Mouse (Mus musculus): ENCODE data around the gene Iqsec1. TPM values are rescaled to one million over a fixed set of nuclear protein-coding genes. Genes with fewer than 3 reads are reported as not detected.
A peak's percentile ranks its signal among the peaks of the same experiment; 100 is the strongest.

Iqsec1 gene
- total and polyA plus RNA-seq, 3 experiments = 17.0 to 90.4 (median 83.5) TPM

DNA sequence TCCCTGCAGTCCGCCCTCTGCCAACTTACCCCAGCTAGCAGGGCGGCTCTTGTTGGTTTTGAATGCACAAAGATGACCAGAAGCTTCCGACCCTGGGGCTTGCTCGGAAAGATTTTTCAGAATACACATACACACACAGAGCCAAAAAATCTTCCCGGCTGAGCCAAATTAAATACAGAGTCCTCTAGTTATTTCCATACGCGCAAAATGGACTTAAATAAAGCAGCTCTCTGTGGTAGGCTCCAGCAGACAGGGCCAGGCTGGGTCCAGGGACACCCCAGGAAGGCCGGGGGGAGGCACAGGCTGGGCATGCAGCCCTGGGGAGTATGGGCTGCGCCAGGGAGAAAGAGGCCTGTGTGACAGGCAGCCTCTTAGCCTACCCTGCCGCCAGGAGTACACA is 282.0 kb downstream of the Iqsec1 start:
- H3K4me1 ChIP-seq (ENCODE audit: control insufficient read depth in 1 of 2, insufficient read depth in 2 of 2) = peaks cover 4 to 93% of the 10 kb centered on the region in 2 experiments
- in situ Hi-C loops (cut with MboI; ENCODE audit: low pct_ligation_motif_present, low pct_unique_long_range_greater_than_20kb, low sequenced_read_pairs) (no loop called here), dilution Hi-C loops (cut with MboI; ENCODE audit: extremely low pct_ligation_motif_present, extremely low pct_unique_long_range_greater_than_20kb, low sequenced_read_pairs) (no loop called here)

DNA sequence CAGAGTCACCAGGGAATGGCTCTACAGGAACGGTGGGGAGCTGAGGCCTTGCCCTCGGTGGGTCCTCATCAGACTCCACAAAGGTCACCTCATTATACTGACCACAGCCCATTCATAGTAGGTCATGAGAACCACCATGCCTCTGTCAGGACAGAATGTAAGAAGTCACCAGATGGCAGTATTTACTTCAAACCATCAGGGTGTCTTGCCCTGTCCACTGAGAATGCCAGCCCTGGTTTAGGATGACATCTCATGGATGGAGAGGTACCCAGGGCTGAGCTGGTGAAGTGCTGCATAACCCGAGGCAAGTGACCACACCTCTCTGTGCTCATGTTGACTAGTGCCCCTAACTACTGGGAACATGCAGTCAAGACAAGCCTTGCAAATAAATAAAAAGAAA is 282.7 kb downstream of the Iqsec1 start:
- Histone ChIP-seq H3K4me1 (ENCODE audit: control insufficient read depth in 1 of 2, insufficient read depth in 2 of 2) (peaks cover 4 to 93% of the 10 kb centered on the region in 2 experiments), H3K9me3 (replicated peaks; ENCODE audit: low read length) (no peaks in the 10 kb centered on the region), H3K27ac (ENCODE audit: insufficient read depth, low read depth) (no peak overlapping the region), H3K9ac (ENCODE audit: insufficient read depth, low read depth) (no peak overlapping the region), H3K36me3 (replicated peaks in 1 of 2; ENCODE audit: control insufficient read depth in 1 of 2, insufficient read depth in 1 of 2, low read length in 1 of 2) (peaks cover 14 to 97% of the 10 kb centered on the region in 2 experiments), H3K4me3 (replicated peaks in 1 of 3; ENCODE audit: low read depth in 2 of 3, low read length in 2 of 3, poor library complexity in 1 of 3) (no peak overlapping the region), H3K4me2 (ENCODE audit: insufficient read depth, low read depth, poor library complexity, severe bottlenecking) (no peak overlapping the region), H3K27me3 (replicated peaks) (no peaks in the 10 kb centered on the region), H3K79me2 (replicated peaks; ENCODE audit: control insufficient read depth, extremely low read depth, insufficient read depth, poor library complexity, severe bottlenecking) (peaks cover 57% of the 10 kb centered on the region)
- TF ChIP-seq USF2 (conservative IDR thresholded peaks at IDR 0.05; ENCODE audit: low read depth, low read length) (no peak), CTCF (conservative IDR thresholded peaks at IDR 0.05 in 1 of 2, IDR thresholded peaks at IDR 0.05 in 1 of 2; ENCODE audit: low read depth in 2 of 2, low read length in 2 of 2) (peak in 1 of 2 experiments; percentile 7; a peak in 1 of 4 replicates)
- DNase-seq (ENCODE audit: extremely low read depth) = no peak
- dilution Hi-C loops (cut with MboI; ENCODE audit: extremely low pct_ligation_motif_present, extremely low pct_unique_long_range_greater_than_20kb, low sequenced_read_pairs) = no loop called here
- in situ Hi-C loops (cut with MboI; ENCODE audit: low pct_ligation_motif_present, low pct_unique_long_range_greater_than_20kb, low sequenced_read_pairs) = no loop called here

More for the DNA sequence above, 282.0 kb downstream of the Iqsec1 start:
- no peak for DNase-seq (ENCODE audit: extremely low read depth)
- Histone ChIP-seq H3K9ac (ENCODE audit: insufficient read depth, low read depth) (no peak overlapping the region), H3K27ac (ENCODE audit: insufficient read depth, low read depth) (no peak overlapping the region), H3K79me2 (replicated peaks; ENCODE audit: control insufficient read depth, extremely low read depth, insufficient read depth, poor library complexity, severe bottlenecking) (peaks cover 57% of the 10 kb centered on the region), H3K9me3 (replicated peaks; ENCODE audit: low read length) (no peaks in the 10 kb centered on the region), H3K4me2 (ENCODE audit: insufficient read depth, low read depth, poor library complexity, severe bottlenecking) (no peak overlapping the region), H3K4me3 (replicated peaks in 1 of 3; ENCODE audit: low read depth in 2 of 3, low read length in 2 of 3, poor library complexity in 1 of 3) (no peak overlapping the region), H3K36me3 (replicated peaks in 1 of 2; ENCODE audit: control insufficient read depth in 1 of 2, insufficient read depth in 1 of 2, low read length in 1 of 2) (peaks cover 14 to 97% of the 10 kb centered on the region in 2 experiments), H3K27me3 (replicated peaks) (no peaks in the 10 kb centered on the region)
- no peak for TF ChIP-seq E2F4 (IDR thresholded peaks at IDR 0.05; ENCODE audit: insufficient replicate concordance, low read depth, low read length)
- no peak for TF ChIP-seq CTCF (conservative IDR thresholded peaks at IDR 0.05 in 1 of 2, IDR thresholded peaks at IDR 0.05 in 1 of 2; ENCODE audit: low read depth in 2 of 2, low read length in 2 of 2)

DNA sequence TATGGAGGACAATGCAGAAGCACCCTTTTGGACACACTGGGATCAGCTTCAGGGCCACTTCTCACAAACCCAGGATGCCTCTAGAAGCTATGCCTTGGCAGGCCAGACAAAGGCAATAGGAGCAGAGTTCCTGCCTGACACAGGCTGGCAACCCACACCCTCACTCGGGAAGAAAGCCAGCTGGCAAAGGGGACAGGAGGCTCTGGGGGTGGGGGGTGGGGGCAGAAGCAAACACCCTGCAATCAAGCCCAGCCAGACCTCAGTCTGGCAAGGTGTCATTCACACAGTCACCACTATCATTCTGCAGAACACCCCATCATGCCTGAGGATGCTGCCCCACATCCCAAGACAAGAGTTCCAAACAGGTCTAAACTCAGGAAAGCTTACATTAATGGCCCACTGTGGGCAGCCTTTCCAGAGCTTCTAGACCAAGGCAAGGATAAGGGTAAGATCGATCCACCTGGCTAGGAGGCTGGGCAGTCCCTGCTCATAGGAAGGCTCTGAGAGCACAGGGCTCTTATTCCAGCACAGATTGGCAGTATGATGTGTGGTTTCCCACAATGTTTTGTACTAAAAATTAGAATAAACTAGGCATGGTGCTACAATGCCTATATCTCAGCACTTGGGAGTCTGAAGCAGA is 283.7 kb downstream of the Iqsec1 start:
- no peak overlapping the region for H3K4me2 ChIP-seq (ENCODE audit: insufficient read depth, low read depth, poor library complexity, severe bottlenecking)
- no peak for DNase-seq (ENCODE audit: extremely low read depth)
- H3K36me3 ChIP-seq (replicated peaks in 1 of 2; ENCODE audit: control insufficient read depth in 1 of 2, insufficient read depth in 1 of 2, low read length in 1 of 2) = peaks cover 12 to 97% of the 10 kb centered on the region in 2 experiments
- H3K4me3 ChIP-seq (replicated peaks in 1 of 3; ENCODE audit: low read depth in 2 of 3, low read length in 2 of 3, poor library complexity in 1 of 3) = no peak overlapping the region
- TF ChIP-seq PAX5 (IDR thresholded peaks at IDR 0.05; ENCODE audit: low read length) (no peak), RAD21 (IDR thresholded peaks at IDR 0.05; ENCODE audit: low read depth, low read length) (no peak), SMC3 (IDR thresholded peaks at IDR 0.05; ENCODE audit: low read depth, low read length) (no peak), RCOR1 (conservative IDR thresholded peaks at IDR 0.05; ENCODE audit: low read depth, low read length) (no peak), KAT2A (IDR thresholded peaks at IDR 0.05; ENCODE audit: insufficient replicate concordance, low read length) (no peak), GABPA (IDR thresholded peaks at IDR 0.05; ENCODE audit: insufficient replicate concordance, low read depth, low read length) (no peak), BHLHE40 (IDR thresholded peaks at IDR 0.05; ENCODE audit: low read depth, low read length) (no peak)
- H3K4me1 ChIP-seq (ENCODE audit: control insufficient read depth in 1 of 2, insufficient read depth in 2 of 2) = peaks cover 4 to 93% of the 10 kb centered on the region in 2 experiments
- peaks cover 61% of the 10 kb centered on the region for H3K79me2 ChIP-seq (replicated peaks; ENCODE audit: control insufficient read depth, extremely low read depth, insufficient read depth, poor library complexity, severe bottlenecking)
- in situ Hi-C loops (cut with MboI; ENCODE audit: low pct_ligation_motif_present, low pct_unique_long_range_greater_than_20kb, low sequenced_read_pairs) (no loop called here), dilution Hi-C loops (cut with MboI; ENCODE audit: extremely low pct_ligation_motif_present, extremely low pct_unique_long_range_greater_than_20kb, low sequenced_read_pairs) (no loop called here)
- H3K9ac ChIP-seq (ENCODE audit: insufficient read depth, low read depth) = no peak overlapping the region
- H3K9me3 ChIP-seq (replicated peaks; ENCODE audit: low read length) = no peaks in the 10 kb centered on the region
- H3K27ac ChIP-seq (ENCODE audit: insufficient read depth, low read depth) = no peak overlapping the region
- H3K27me3 ChIP-seq (replicated peaks) = no peaks in the 10 kb centered on the region
